Mouse (Mus musculus): ENCODE results near the gene Lpp.

DNA sequence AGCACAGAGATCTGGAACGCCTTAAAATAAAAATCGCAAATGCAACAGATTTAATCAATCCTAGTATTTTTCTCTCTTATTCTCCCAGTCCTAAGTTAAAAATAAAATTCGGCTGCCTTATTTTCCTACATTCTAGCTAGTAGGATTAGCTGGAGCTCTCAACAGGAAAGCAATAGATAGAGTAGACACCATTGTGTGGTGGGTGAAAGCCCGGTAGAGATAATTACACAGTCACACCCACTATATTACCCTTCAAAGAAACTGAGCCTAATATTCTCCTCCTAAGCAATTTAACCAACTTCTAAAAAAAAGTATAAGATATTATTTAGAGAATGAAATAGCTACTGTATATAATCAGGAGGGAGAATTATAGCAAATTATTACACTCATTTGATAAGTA lies 330.3 kb downstream of the Lpp start:
- no peak for TF ChIP-seq CTCF (IDR thresholded peaks at IDR 0.05; ENCODE audit: low read depth, low read length)
- TF ChIP-seq TAL1 (conservative IDR thresholded peaks at IDR 0.05; ENCODE audit: low read depth, low read length) = no peak
- TF ChIP-seq GATA1 (IDR thresholded peaks at IDR 0.05; ENCODE audit: borderline replicate concordance, low read length) = no peak
